Mouse (Mus musculus): Measurements from ENCODE around the gene Prkd3. TPM values are rescaled to one million over a fixed set of nuclear protein-coding genes. Genes with fewer than 3 reads are reported as not detected.

Prkd3 gene
- polyA plus RNA-seq (2012; ENCODE audit: insufficient read depth, insufficient read length, missing spikeins), result 8.6 and 12.2 TPM in 2 replicates

DNA sequence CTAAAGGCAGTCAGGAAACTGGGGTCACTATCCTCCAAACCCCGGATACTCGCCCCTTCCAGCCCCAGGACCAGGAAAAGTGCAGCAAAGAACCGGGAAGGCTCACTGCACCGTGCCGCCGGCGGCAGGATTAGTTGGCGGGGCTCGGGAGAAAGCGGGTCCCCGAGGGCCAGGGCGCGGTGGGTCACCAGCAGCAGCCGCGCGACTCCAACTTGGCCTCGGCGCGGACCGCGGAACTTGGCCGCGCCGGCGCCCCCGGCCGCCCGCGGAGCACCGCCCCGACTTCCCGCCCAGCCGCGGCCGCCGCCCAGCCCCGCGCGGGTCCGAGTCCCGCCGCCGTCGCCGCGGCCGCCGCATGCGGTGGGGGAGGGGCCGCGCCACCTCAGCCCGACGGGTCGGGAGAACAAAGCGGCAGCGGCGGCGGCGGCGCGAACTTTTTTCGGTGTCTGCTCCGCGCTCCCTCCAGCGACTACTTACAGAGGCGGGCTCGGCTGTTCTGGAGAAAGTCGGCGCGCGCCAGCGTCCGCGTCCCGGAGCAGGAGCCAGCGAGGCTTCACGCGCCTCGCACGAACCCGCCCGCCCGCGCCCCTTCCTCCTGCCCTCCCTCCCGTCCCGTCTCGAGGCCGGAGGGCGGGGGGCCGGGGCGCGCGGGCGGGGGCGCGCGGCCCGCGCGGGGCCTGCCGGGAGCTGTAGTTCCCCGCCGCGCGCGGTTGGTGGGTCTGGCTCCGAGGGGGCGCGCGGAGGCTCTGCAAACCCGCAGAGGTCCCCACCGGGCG lies at the start of gene Prkd3:
Gene Prkd3, minus strand, starts transcription at position 609 of the 776 bp plus-strand sequence.
- peak within 1 kb of the TSS; percentile 59 for H3K27ac ChIP-seq (replicated peaks; ENCODE audit: low read depth, low read length)
- H3K4me1 ChIP-seq (ENCODE audit: control insufficient read depth, insufficient read depth, insufficient read length, low read length), result peaks cover 4% of the 10 kb centered on the region

DNA sequence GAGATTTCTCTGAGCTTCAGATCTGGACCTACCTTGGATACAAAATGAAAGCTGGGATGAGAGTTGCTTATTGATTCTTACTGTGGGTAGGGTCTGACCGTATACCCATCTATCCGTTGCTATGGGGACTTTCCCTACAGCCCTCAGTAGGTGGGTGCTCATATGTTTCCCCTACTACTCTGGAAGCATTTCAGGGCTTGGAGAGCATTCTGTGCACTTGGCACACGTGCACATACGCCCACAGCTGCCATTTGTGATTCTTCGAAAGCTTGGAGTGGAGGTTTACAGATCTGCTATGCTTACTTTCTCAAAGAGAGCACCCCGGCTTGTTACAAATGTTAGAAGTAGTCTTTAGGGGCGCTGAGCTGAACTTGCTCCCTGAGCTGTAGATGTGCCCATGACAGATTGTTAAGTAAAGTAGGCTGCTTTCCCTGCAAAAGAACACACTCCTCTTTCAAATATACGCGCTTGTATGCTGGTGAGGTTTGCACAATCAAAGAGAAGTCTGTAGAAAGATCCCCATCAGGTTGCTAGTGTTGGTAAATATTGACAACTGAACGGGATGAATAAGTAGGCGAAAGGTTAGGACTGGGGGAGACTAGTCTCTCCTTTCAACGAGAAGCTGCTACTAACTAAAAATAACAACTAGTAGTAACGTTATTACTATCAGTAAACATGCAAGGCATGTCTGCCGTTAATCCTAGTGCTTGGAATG lies 49.3 kb upstream of the Prkd3 start:
- Histone ChIP-seq H3K4me3 (ENCODE audit: insufficient read depth, low read depth, low read length) (no peak overlapping the region), H3K27ac (replicated peaks; ENCODE audit: low read depth, low read length) (no peak overlapping the region), H3K4me1 (ENCODE audit: control insufficient read depth, insufficient read depth, insufficient read length, low read length) (no peaks in the 10 kb centered on the region)

More for the DNA sequence above, at the start of gene Prkd3:
- peak within 1 kb of the TSS; percentile 70 for H3K4me3 ChIP-seq (ENCODE audit: insufficient read depth, low read depth, low read length)

DNA sequence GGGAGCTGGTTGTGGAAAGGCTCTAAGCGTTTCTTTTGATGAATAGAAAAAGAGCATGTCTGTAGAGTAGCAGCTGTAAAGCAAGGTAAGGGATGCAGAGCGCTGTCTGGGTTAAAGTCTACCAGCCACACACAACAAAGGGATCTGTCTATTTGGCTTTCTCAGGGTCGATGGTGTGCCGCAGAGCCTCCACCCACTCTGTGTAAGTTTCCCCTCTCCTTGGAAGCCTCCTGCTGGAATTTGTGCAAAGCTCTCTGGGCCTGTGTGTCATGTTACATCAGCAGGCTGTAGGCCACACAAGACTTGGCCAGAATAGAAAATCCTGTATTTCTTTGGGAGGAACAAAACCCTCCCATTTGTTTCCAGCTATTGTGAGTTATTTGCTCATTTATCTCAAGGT lies 48.4 kb upstream of the Prkd3 start:
- H3K4me1 ChIP-seq (ENCODE audit: control insufficient read depth, insufficient read depth, insufficient read length, low read length), result no peaks in the 10 kb centered on the region
- H3K27ac ChIP-seq (replicated peaks; ENCODE audit: low read depth, low read length), result no peak overlapping the region
- H3K4me3 ChIP-seq (ENCODE audit: insufficient read depth, low read depth, low read length), result no peak overlapping the region

DNA sequence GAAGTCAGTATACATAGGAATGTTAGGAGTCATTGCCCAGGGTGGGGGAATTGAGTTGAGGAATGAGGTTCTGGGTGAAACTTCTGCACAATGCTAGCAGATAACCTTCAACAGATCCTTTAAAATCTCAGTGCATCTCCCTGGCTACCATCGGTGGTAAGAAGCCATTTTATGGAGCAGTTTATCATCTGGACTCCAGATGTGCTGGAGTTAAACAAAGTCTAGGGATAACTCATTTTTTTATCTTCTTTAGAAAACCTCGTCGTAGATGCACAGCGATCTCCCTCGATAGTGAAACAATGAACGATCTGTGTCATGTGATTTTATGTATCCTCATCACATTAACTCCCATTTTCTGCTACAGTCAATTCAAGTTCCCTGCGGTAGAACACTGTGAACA lies 48.0 kb upstream of the Prkd3 start:
- no peak overlapping the region for H3K4me3 ChIP-seq (ENCODE audit: insufficient read depth, low read depth, low read length)
- H3K4me1 ChIP-seq (ENCODE audit: control insufficient read depth, insufficient read depth, insufficient read length, low read length), result no peaks in the 10 kb centered on the region
- no peak overlapping the region for H3K27ac ChIP-seq (replicated peaks; ENCODE audit: low read depth, low read length)

DNA sequence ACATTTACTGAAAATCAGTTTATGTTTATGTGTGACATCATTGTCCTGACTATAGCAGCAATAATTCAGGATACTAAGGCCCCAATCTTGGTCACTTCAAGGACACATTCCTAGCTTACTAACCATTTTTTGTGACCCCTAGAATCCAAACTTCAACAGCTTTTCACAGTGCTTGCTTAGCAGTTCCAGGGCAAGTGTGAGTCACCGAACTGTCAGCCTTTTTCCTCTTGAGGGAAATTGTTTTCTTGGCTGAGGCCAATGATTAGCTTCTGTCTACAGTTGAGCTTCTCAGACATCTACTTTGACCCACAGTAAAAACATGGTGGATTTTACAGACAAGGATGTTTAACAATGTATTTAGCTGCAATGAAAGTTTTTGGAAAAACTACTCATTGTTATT lies 43.6 kb upstream of the Prkd3 start:
- Histone ChIP-seq H3K27ac (replicated peaks; ENCODE audit: low read depth, low read length) (no peak overlapping the region), H3K4me1 (ENCODE audit: control insufficient read depth, insufficient read depth, insufficient read length, low read length) (no peaks in the 10 kb centered on the region), H3K4me3 (ENCODE audit: insufficient read depth, low read depth, low read length) (no peak overlapping the region)

DNA sequence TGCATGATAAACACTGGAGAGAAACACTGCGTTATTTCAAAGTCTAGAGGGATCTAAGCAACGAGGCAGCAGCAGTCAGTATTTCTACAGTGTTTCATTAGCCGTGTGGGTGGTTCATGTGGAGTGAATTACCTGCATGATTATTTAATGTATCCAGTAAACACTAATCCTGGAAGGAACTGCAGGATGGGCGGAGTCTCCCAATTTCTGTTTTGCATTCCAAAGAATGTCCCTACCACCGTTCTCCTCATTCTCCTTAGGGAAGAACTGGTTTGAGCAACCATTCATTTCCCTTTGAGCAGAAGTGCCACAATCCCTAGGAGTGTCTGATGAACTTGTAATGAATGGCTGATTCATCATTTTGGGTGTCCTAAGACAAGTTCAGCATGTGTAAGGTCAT lies 39.6 kb upstream of the Prkd3 start:
- no peak overlapping the region for H3K4me3 ChIP-seq (ENCODE audit: insufficient read depth, low read depth, low read length)
- no peaks in the 10 kb centered on the region for H3K4me1 ChIP-seq (ENCODE audit: control insufficient read depth, insufficient read depth, insufficient read length, low read length)
- H3K27ac ChIP-seq (replicated peaks; ENCODE audit: low read depth, low read length), result no peak overlapping the region

DNA sequence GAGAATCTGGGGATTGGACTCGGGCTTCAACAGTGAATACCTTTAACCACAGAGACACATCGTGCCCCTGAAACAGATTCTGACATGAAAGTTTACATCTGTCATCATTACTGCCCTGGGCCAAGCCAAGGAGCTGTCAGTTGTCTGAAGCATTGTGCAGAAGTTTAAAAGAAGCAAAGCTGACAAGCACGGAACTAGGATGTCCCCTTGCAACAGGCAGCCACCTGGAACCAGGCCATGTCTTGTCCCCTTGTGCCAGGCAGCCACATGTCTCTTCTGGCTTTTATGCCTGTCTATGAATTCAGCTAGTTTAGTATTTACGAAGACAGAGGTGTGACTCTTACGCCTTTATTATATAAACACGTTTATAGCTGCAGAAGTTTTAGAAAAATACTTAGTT lies 37.7 kb upstream of the Prkd3 start:
- H3K4me1 ChIP-seq (ENCODE audit: control insufficient read depth, insufficient read depth, insufficient read length, low read length), result no peaks in the 10 kb centered on the region
- H3K4me3 ChIP-seq (ENCODE audit: insufficient read depth, low read depth, low read length), result no peak overlapping the region
- no peak overlapping the region for H3K27ac ChIP-seq (replicated peaks; ENCODE audit: low read depth, low read length)

DNA sequence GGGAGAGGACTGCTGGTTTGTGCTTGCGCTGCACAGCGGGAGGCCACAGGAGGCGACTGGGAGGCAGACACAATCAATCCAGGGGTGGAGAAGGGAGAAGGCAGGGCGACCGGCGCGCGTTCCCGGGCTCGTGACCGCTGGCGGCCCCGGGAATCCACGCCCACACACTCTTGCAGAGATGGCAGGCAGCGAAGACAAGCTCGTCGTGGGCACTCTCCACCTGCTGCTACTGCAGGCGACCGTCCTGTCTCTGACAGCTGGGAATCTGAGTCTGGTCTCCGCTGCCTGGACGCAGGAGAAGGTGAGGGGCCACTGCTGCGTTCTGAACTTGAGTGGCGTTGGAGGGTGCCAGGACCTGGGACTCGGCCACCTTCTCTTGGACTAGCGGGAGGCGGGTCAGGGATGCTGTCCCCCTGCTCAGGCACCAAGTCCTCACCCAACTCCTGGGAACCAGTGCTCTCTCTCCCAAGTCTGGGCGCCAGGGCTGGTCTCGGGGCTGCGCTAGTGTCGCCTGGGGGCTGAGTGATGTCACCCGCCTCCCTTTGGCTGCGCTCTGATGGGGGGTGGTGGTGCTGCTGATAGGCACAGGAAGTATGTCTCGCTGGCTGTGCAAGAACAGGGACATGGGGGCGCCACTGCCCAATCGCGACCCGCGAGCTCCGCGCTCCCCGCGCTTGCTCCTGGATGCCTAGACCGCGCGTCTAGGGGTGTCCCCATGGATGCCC lies 31.6 kb upstream of the Prkd3 start:
- no peak overlapping the region for H3K27ac ChIP-seq (replicated peaks; ENCODE audit: low read depth, low read length)

DNA sequence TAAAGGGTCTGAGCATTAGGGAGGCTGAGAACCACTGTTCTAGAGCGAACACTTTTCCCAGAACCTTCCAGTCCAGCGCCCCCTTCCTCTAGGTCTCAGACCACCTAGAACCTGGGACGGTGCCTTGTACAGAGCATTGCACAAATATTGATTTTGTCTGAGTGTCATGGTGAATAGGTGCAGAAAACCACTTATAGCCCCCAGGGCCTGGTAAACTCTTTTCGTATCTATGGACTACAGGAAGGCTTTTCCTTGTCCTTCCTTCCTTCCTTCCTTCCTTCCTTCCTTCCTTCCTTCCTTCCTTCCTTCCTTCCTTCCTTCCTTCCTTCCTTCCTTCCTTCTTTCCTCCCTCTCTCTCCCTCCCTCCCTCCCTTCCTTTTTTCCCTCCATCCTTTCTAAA lies 31.0 kb upstream of the Prkd3 start, which contains the start of gene Qpct:
Gene Qpct, plus strand, starts transcription at position 301 of the 400 bp plus-strand sequence.
- peak within 1 kb of the TSS; percentile 43 for H3K4me3 ChIP-seq (ENCODE audit: insufficient read depth, low read depth, low read length)
- no peak within 1 kb of the TSS for H3K27ac ChIP-seq (replicated peaks; ENCODE audit: low read depth, low read length)
- no peaks in the 10 kb centered on the region for H3K4me1 ChIP-seq (ENCODE audit: control insufficient read depth, insufficient read depth, insufficient read length, low read length)

More for the DNA sequence above, 31.6 kb upstream of the Prkd3 start:
- Histone ChIP-seq H3K4me1 (ENCODE audit: control insufficient read depth, insufficient read depth, insufficient read length, low read length) (no peaks in the 10 kb centered on the region), H3K4me3 (ENCODE audit: insufficient read depth, low read depth, low read length) (peak overlapping the region; percentile 43)

DNA sequence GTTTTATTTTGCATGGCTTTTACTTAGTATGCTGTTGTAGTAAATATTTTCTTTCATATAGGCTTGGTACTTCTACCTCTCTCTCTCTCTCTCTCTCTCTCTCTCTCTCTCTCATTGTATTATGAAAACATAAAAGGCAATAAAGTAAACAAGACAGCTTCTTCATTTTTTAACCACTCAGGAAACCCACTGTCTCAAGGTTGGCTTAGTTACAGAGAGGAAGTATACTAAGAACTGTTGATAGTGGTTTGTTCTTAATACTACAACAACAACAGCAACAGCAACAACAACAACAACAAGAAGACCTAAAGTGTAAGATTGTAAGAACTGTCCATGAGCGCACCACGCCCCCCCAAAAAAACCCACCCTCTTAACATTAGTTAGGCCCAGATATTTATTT lies 23.1 kb upstream of the Prkd3 start:
- Histone ChIP-seq H3K27ac (replicated peaks; ENCODE audit: low read depth, low read length) (no peak overlapping the region), H3K4me1 (ENCODE audit: control insufficient read depth, insufficient read depth, insufficient read length, low read length) (no peaks in the 10 kb centered on the region), H3K4me3 (ENCODE audit: insufficient read depth, low read depth, low read length) (no peak overlapping the region)

DNA sequence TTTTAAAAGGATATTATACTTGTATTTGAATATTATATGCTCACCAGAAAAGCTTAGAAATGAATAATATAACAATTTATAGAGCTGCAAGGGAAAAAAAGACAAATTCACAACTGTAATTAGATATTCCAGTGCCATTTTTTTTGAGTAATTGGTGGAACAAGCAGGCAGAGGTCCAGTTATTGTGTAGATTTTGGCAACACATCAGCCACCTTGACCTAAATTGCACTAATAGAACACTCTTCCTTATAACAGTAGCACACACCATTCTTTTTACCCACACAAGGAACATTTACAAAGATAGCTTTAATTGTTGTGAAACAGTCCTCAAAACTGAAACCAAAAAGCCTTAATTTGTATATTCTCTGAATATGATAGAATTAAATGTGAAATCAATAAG lies 19.0 kb upstream of the Prkd3 start:
- Histone ChIP-seq H3K4me1 (ENCODE audit: control insufficient read depth, insufficient read depth, insufficient read length, low read length) (no peaks in the 10 kb centered on the region), H3K4me3 (ENCODE audit: insufficient read depth, low read depth, low read length) (no peak overlapping the region), H3K27ac (replicated peaks; ENCODE audit: low read depth, low read length) (no peak overlapping the region)

DNA sequence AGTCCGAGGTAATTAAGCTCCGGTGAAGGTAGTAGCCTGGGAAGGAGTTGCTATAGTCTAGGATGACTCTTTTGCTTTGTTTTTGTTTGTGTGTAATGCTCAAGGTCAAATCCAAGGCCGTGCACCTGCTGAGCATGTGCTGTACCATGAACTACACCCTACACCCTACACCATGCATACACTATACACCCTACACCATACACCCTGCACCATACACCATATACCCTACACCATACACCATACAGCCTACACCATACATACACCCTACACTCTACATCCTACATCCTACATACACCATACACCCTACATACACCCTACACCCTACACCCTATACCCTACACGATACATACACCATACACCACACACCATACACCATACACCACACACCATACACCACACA lies 12.2 kb upstream of the Prkd3 start:
- Histone ChIP-seq H3K4me1 (ENCODE audit: control insufficient read depth, insufficient read depth, insufficient read length, low read length) (no peaks in the 10 kb centered on the region), H3K4me3 (ENCODE audit: insufficient read depth, low read depth, low read length) (no peak overlapping the region), H3K27ac (replicated peaks; ENCODE audit: low read depth, low read length) (no peak overlapping the region)

DNA sequence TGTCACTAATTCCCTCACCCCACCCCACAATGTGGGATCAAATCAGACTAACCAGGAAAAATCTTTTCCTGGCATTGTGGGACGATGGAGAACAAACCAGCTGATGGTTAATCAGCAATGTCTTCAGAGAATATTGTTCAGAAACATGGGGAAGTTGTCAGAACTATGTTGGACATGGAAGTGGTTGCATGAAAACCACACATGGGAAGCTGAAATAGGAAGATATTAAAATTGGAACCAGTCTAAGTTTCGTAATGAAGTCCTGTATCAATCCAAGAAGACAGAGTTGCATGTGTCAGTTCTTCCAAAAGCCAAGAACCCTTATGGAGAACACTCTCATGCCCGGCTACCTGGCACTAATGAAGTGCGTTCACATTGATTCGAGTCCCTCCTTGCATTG lies 11.0 kb upstream of the Prkd3 start:
- no peak overlapping the region for H3K27ac ChIP-seq (replicated peaks; ENCODE audit: low read depth, low read length)
- H3K4me1 ChIP-seq (ENCODE audit: control insufficient read depth, insufficient read depth, insufficient read length, low read length), result no peaks in the 10 kb centered on the region
- no peak overlapping the region for H3K4me3 ChIP-seq (ENCODE audit: insufficient read depth, low read depth, low read length)

DNA sequence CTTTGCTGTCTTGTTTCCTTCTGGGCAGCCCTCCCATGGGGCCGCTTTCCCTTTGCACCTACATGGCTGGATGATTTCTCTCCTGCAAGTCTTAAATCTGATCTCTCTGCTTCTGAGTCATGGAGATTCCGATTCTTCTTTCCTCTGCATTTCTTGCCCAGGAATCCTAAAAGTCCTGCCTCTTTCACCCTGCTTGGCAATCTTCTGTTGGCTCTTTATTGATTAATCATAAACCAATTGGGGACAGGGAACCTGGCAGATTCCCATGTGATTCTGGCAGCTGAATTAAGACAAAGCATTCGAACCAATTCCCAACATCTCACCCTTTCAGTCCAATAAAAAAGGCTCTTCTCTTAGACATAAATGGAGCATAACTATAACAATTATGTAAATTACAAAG lies 8.6 kb upstream of the Prkd3 start:
- H3K27ac ChIP-seq (replicated peaks; ENCODE audit: low read depth, low read length), result no peak overlapping the region
- H3K4me1 ChIP-seq (ENCODE audit: control insufficient read depth, insufficient read depth, insufficient read length, low read length), result no peaks in the 10 kb centered on the region
- H3K4me3 ChIP-seq (ENCODE audit: insufficient read depth, low read depth, low read length), result no peak overlapping the region

DNA sequence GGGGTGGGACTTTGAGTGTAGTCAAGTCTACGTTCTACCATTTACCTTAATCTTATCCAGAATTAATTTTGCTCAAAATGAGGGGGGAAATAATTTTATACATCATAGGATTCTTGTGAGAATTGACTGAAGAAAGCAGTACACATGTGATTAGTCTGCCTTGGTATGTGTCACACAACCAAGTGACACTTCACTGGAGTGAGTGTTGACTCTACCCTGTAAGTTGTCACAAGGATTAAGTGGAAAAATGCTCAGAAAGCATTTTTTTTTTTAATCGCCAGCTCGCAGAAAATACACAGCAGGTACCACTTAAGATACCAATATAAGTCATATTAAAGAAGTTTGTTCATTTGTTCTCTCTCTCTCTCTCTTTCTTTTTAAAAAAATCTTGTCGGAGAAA lies 3.9 kb upstream of the Prkd3 start:
- Histone ChIP-seq H3K4me3 (ENCODE audit: insufficient read depth, low read depth, low read length) (no peak overlapping the region), H3K27ac (replicated peaks; ENCODE audit: low read depth, low read length) (no peak overlapping the region), H3K4me1 (ENCODE audit: control insufficient read depth, insufficient read depth, insufficient read length, low read length) (no peaks in the 10 kb centered on the region)

All from brown adipose tissue, adult 24 weeks (tissue).